Mouse (Mus musculus) induced T-regulatory cell, adult 2 months (primary cell): ENCODE measurements around the gene Rora.
A peak's percentile ranks its signal among the peaks of the same experiment; 100 is the strongest.

Experiments
- DNase-seq: peaks from one replicate; pipeline ENCODE4 v3.0.0-alpha.2; 2012; ENCODE audit warnings: low read depth

Gene Rora

GRCm38 (mm10) chr9:69307974-69308373 is 654.4 kb downstream of the Rora start:
- no peak for DNase-seq

GRCm38 (mm10) chr9:69310524-69310923 is 656.9 kb downstream of the Rora start:
- DNase-seq: no peak

GRCm38 (mm10) chr9:69313297-69313696 is 659.7 kb downstream of the Rora start:
- no peak for DNase-seq

GRCm38 (mm10) chr9:69314451-69315210 is 661.0 kb downstream of the Rora start:
- peak; percentile 85 for DNase-seq

GRCm38 (mm10) chr9:69317527-69318115 is 664.0 kb downstream of the Rora start:
- DNase-seq: no peak

- DNase-seq: peak; percentile 57
Observed at GRCm38 (mm10) chr9:69319434-69319833, 665.8 kb downstream of the Rora start.

GRCm38 (mm10) chr9:69319913-69320634 is 666.5 kb downstream of the Rora start:
- peak; percentile 71 for DNase-seq

- DNase-seq: no peak
Observed at GRCm38 (mm10) chr9:69320635-69321027, 667.0 kb downstream of the Rora start.

- DNase-seq: no peak
Observed at GRCm38 (mm10) chr9:69321956-69322355, 668.4 kb downstream of the Rora start.

- no peak for DNase-seq
Observed at GRCm38 (mm10) chr9:69323831-69324230, 670.2 kb downstream of the Rora start.

- no peak for DNase-seq
Observed at GRCm38 (mm10) chr9:69327077-69327476, 673.5 kb downstream of the Rora start.

- DNase-seq: no peak
Observed at GRCm38 (mm10) chr9:69327591-69327990, 674.0 kb downstream of the Rora start.

- no peak for DNase-seq
Observed at GRCm38 (mm10) chr9:69331790-69332189, 678.2 kb downstream of the Rora start.

GRCm38 (mm10) chr9:69332802-69333568 is 679.4 kb downstream of the Rora start:
- no peak for DNase-seq

- DNase-seq: no peak
Observed at GRCm38 (mm10) chr9:69333654-69334053, 680.1 kb downstream of the Rora start.

GRCm38 (mm10) chr9:69334106-69334505 is 680.5 kb downstream of the Rora start:
- DNase-seq: no peak

- peak; percentile 77 for DNase-seq
Observed at GRCm38 (mm10) chr9:69336063-69336462, 682.5 kb downstream of the Rora start.

GRCm38 (mm10) chr9:69339199-69339598 is 685.6 kb downstream of the Rora start:
- DNase-seq: no peak

- peak; percentile 70 for DNase-seq
Observed at GRCm38 (mm10) chr9:69339829-69340228, 686.2 kb downstream of the Rora start.

- DNase-seq: peak; percentile 78
Observed at GRCm38 (mm10) chr9:69340421-69340820, 686.8 kb downstream of the Rora start.

GRCm38 (mm10) chr9:69343881-69344280 is 690.3 kb downstream of the Rora start:
- no peak for DNase-seq

GRCm38 (mm10) chr9:69345550-69345949 is 692.0 kb downstream of the Rora start:
- DNase-seq: no peak
